Mouse (Mus musculus) embryonic fibroblast, embryonic 13.5 days (primary cell): Measurements from ENCODE around the gene Cryba4.

Source experiments
- CTCF ChIP-seq: IDR thresholded peaks from 2 replicates; pipeline ENCODE4 v1.5.1; 2011; ENCODE audit warnings: mild to moderate bottlenecking, control low read depth, low read length, moderate library complexity, borderline replicate concordance; ENCODE audit not compliant: insufficient read depth
- POLR2A ChIP-seq: IDR thresholded peaks from 2 replicates; pipeline ENCODE4 v1.6.1; 2011; ENCODE audit warnings: low read depth, mild to moderate bottlenecking, control low read depth, low read length, moderate library complexity

DNA sequence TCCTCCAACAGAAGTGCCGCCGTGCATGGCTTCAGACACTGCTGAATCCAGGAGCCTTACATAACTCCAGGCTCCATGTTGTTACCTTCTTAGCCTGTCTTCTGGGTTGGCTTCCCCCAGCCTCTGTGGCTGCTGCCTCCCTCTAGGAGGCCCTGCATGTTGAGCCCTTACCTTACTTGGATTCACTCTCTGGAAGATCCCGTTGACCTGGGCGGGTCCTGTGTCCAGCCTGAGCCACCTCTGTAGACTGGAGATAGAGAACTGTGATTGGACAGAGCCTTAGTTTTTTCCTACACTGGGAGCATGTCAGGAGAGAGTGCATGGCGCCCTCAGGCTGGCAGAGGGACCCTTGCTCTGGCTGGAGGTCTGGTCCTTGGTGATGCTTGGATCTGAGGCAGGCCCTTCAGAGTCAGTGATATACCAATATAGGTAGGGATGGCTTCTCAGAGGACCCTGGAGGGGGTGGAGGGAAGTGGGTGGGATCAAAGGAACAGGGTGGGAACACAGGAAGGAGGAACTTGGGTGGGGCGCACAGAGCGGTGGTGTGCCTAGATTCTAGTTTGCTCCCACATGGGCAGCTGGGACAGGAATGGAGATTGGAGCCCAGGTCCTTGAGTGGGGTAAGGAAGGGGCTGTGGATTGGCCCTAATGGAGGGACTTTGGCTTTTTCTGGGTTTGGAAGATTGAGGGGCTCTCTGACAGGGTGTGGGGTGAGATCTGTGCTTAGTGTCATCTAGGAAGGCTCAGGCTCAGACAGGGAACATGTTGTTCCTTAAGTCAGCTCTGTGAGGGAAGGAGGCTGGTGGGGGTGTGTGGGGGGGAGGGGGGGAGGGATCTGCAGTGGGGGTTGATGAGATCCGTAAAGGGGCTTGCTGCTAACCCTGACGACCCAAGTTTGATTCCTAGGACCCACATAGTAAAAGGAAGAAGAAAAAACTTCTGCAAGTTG is 36.1 kb upstream of the Cryba4 start:
- TF ChIP-seq CTCF = no peak
- no peak for TF ChIP-seq POLR2A
